Mouse (Mus musculus): ENCODE measurements around the gene Ipo11. TPM values are rescaled to one million over a fixed set of nuclear protein-coding genes. Genes with fewer than 3 reads are reported as not detected.

The Ipo11 gene
- polyA plus RNA-seq, 1 experiment from 2014 or later: 14.3 TPM

- no peaks in the 10 kb centered on the region for H3K4me1 ChIP-seq (replicated peaks; ENCODE audit: control insufficient read depth, insufficient read depth)
- no peak overlapping the region for H3K4me2 ChIP-seq (replicated peaks; ENCODE audit: low read depth)
- no peaks in the 10 kb centered on the region; the same call in 1 of the 2 replicates for H3K36me3 ChIP-seq (ENCODE audit: control insufficient read depth, insufficient read depth, low read length)
- H3K4me3 ChIP-seq (ENCODE audit: low read depth, low read length): no peak overlapping the region
- DNase-seq (ENCODE audit: low spot score) (no peak), ATAC-seq (ENCODE audit: low FRiP score, low TSS enrichment) (no peak)
- no peak overlapping the region for H3K27ac ChIP-seq (replicated peaks)
- 82% methylated on average over 5 of the region's 5 CpGs for whole genome bisulfite sequencing
- no peaks in the 10 kb centered on the region for H3K27me3 ChIP-seq (ENCODE audit: control insufficient read depth, insufficient read depth, low read length)
- TF ChIP-seq CTCF (IDR thresholded peaks at IDR 0.05; ENCODE audit: low read depth) (no peak), EP300 (optimal IDR thresholded peaks at IDR 0.05) (no peak)
- H3K9ac ChIP-seq (ENCODE audit: low read length): no peak overlapping the region
- H3K9me3 ChIP-seq (ENCODE audit: control insufficient read depth, low read length): no peaks in the 10 kb centered on the region
Measured at GRCm38 (mm10) chr13:106893701-106894100, 43.1 kb downstream of the Ipo11 start.

- Histone ChIP-seq H3K4me2 (replicated peaks; ENCODE audit: low read depth) (no peak overlapping the region), H3K4me1 (replicated peaks; ENCODE audit: control insufficient read depth, insufficient read depth) (no peaks in the 10 kb centered on the region), H3K27ac (replicated peaks) (no peak overlapping the region), H3K4me3 (ENCODE audit: low read depth, low read length) (no peak overlapping the region), H3K27me3 (ENCODE audit: control insufficient read depth, insufficient read depth, low read length) (no peaks in the 10 kb centered on the region), H3K36me3 (ENCODE audit: control insufficient read depth, insufficient read depth, low read length) (no peaks in the 10 kb centered on the region; the same call in 1 of the 2 replicates), H3K9ac (ENCODE audit: low read length) (no peak overlapping the region), H3K9me3 (ENCODE audit: control insufficient read depth, low read length) (no peaks in the 10 kb centered on the region)
- ATAC-seq (ENCODE audit: low FRiP score, low TSS enrichment) (no peak), DNase-seq (ENCODE audit: low spot score) (no peak)
- 72% methylated on average over 9 of the region's 9 CpGs for WGBS
- TF ChIP-seq CTCF (IDR thresholded peaks at IDR 0.05; ENCODE audit: low read depth) (no peak), EP300 (optimal IDR thresholded peaks at IDR 0.05) (no peak)
Measured at GRCm38 (mm10) chr13:106893196-106893595, 43.6 kb downstream of the Ipo11 start.

DNA sequence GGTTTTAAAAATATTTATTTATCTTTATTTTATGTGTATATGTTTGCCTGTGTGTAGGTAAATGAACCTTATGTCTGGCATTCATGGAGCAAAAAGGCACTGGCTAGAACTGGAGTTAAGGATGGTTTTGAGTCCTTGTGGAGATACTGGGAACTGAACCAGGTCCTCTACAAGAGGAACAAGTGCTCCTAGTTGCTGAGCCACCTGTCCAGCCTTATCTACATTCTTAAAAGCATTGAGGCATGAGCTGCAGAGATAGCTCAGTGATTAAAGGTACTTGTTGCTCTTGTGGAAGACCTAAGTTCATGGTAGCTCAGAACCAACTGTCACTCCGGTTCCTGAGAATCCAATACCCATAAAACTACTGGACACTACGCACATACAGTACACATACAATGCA is 49.4 kb downstream of the Ipo11 start:
- no peaks in the 10 kb centered on the region for H3K4me1 ChIP-seq (replicated peaks; ENCODE audit: control insufficient read depth, insufficient read depth)
- no peak for TF ChIP-seq CTCF (IDR thresholded peaks at IDR 0.05; ENCODE audit: low read depth)
- no peak for TF ChIP-seq EP300 (optimal IDR thresholded peaks at IDR 0.05)
- H3K9me3 ChIP-seq (ENCODE audit: control insufficient read depth, low read length): no peaks in the 10 kb centered on the region
- ATAC-seq (ENCODE audit: low FRiP score, low TSS enrichment): no peak
- peaks cover under 1% of the 10 kb centered on the region; the same call in 1 of the 2 replicates for H3K36me3 ChIP-seq (ENCODE audit: control insufficient read depth, insufficient read depth, low read length)
- H3K27ac ChIP-seq (replicated peaks): no peak overlapping the region
- no peak overlapping the region for H3K4me3 ChIP-seq (ENCODE audit: low read depth, low read length)
- H3K4me2 ChIP-seq (replicated peaks; ENCODE audit: low read depth): no peak overlapping the region
- WGBS: 94% methylated on average over 2 of the region's 2 CpGs
- no peak overlapping the region for H3K9ac ChIP-seq (ENCODE audit: low read length)
- H3K27me3 ChIP-seq (ENCODE audit: control insufficient read depth, insufficient read depth, low read length): no peaks in the 10 kb centered on the region
- DNase-seq (ENCODE audit: low spot score): no peak

- H3K36me3 ChIP-seq (ENCODE audit: control insufficient read depth, insufficient read depth, low read length): peaks cover 2% of the 10 kb centered on the region; the same call in 1 of the 2 replicates
- 93% methylated on average over 4 of the region's 4 CpGs for WGBS
- ATAC-seq (ENCODE audit: low FRiP score, low TSS enrichment) (no peak), DNase-seq (ENCODE audit: low spot score) (no peak)
- H3K4me3 ChIP-seq (ENCODE audit: low read depth, low read length): no peak overlapping the region
- no peaks in the 10 kb centered on the region for H3K9me3 ChIP-seq (ENCODE audit: control insufficient read depth, low read length)
- H3K27me3 ChIP-seq (ENCODE audit: control insufficient read depth, insufficient read depth, low read length): no peaks in the 10 kb centered on the region
- H3K4me2 ChIP-seq (replicated peaks; ENCODE audit: low read depth): no peak overlapping the region
- H3K9ac ChIP-seq (ENCODE audit: low read length): no peak overlapping the region; the same call in 1 of the 2 replicates
- no peak overlapping the region for H3K27ac ChIP-seq (replicated peaks)
- no peaks in the 10 kb centered on the region for H3K4me1 ChIP-seq (replicated peaks; ENCODE audit: control insufficient read depth, insufficient read depth)
- no peak for TF ChIP-seq EP300 (optimal IDR thresholded peaks at IDR 0.05)
- no peak for TF ChIP-seq CTCF (IDR thresholded peaks at IDR 0.05; ENCODE audit: low read depth)
Measured at GRCm38 (mm10) chr13:106884249-106884648, 52.5 kb downstream of the Ipo11 start.

GRCm38 (mm10) chr13:106876278-106876677 is 60.5 kb downstream of the Ipo11 start:
- Histone ChIP-seq H3K9me3 (ENCODE audit: control insufficient read depth, low read length) (no peaks in the 10 kb centered on the region), H3K9ac (ENCODE audit: low read length) (no peak overlapping the region), H3K4me2 (replicated peaks; ENCODE audit: low read depth) (no peak overlapping the region), H3K4me1 (replicated peaks; ENCODE audit: control insufficient read depth, insufficient read depth) (no peaks in the 10 kb centered on the region), H3K27ac (replicated peaks) (no peak overlapping the region), H3K4me3 (ENCODE audit: low read depth, low read length) (no peak overlapping the region), H3K36me3 (ENCODE audit: control insufficient read depth, insufficient read depth, low read length) (no peaks in the 10 kb centered on the region), H3K27me3 (ENCODE audit: control insufficient read depth, insufficient read depth, low read length) (no peaks in the 10 kb centered on the region)
- DNase-seq (ENCODE audit: low spot score) (no peak), ATAC-seq (ENCODE audit: low FRiP score, low TSS enrichment) (no peak)
- TF ChIP-seq EP300 (optimal IDR thresholded peaks at IDR 0.05) (no peak), CTCF (IDR thresholded peaks at IDR 0.05; ENCODE audit: low read depth) (peak; percentile 63)
- 94% methylated on average over 1 of the region's 1 CpGs for WGBS

DNA sequence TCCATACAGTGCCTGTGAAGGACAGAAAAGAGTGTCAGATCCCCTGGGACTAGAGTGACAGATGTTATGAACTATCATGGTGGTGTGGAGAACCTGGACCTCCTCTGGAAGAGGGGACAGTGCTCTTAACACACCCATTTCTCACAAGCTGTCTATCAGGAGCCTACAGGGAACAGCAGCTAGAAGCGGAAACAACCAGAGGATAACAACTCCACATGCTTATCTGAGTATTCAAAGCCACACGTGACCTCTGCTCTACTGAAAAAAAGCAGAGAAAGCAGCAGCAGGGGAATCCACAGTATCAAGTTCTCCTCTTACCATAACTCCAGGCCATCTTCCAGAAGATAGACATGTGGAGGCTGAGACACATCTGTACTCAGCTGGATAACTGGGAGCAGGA is 71.2 kb downstream of the Ipo11 start:
- Histone ChIP-seq H3K9me3 (ENCODE audit: control insufficient read depth, low read length) (no peaks in the 10 kb centered on the region), H3K27me3 (ENCODE audit: control insufficient read depth, insufficient read depth, low read length) (no peaks in the 10 kb centered on the region), H3K27ac (replicated peaks) (no peak overlapping the region), H3K4me1 (replicated peaks; ENCODE audit: control insufficient read depth, insufficient read depth) (no peaks in the 10 kb centered on the region), H3K4me3 (ENCODE audit: low read depth, low read length) (no peak overlapping the region), H3K9ac (ENCODE audit: low read length) (no peak overlapping the region), H3K4me2 (replicated peaks; ENCODE audit: low read depth) (no peak overlapping the region), H3K36me3 (ENCODE audit: control insufficient read depth, insufficient read depth, low read length) (peaks cover 7% of the 10 kb centered on the region)
- DNase-seq (ENCODE audit: low spot score) (no peak), ATAC-seq (ENCODE audit: low FRiP score, low TSS enrichment) (no peak)
- TF ChIP-seq EP300 (optimal IDR thresholded peaks at IDR 0.05): no peak
- no peak for TF ChIP-seq CTCF (IDR thresholded peaks at IDR 0.05; ENCODE audit: low read depth)
- 87% methylated on average over 2 of the region's 2 CpGs for WGBS

Data from stomach, postnatal 0 days (tissue).